Mouse (Mus musculus): ENCODE data around the gene Amdhd1. TPM values are rescaled to one million over a fixed set of nuclear protein-coding genes. Genes with fewer than 3 reads are reported as not detected.

Gene Amdhd1
- 0.12 TPM in 1 of 2 replicates, not detected in the other for polyA plus RNA-seq (2014; fragmentation: Nextera tagmentation; extraction: Ambion mirVana)

- peak; percentile 87 for DNase-seq (ENCODE audit: low spot score)
- 0 out of 2 replicates have a peak, but pooled peaks cover 5% of the 10 kb centered on the region for H3K27me3 ChIP-seq (ENCODE audit: control insufficient read depth, insufficient read depth, low read length)
- 6% methylated on average over 35 of the region's 35 CpGs for WGBS
- H3K4me1 ChIP-seq (ENCODE audit: control insufficient read depth, insufficient read depth, low read length): no peaks in the 10 kb centered on the region
- no peak within 1 kb of the TSS for H3K27ac ChIP-seq (ENCODE audit: low read depth, low read length)
- H3K9me3 ChIP-seq (ENCODE audit: control insufficient read depth, low read length): no peaks in the 10 kb centered on the region
- H3K4me3 ChIP-seq (ENCODE audit: low read depth, low read length): peak within 1 kb of the TSS; percentile 29
- H3K4me2 ChIP-seq (ENCODE audit: low read depth): peak within 1 kb of the TSS; percentile 67
- ATAC-seq (ENCODE audit: insufficient read depth, low FRiP score, low TSS enrichment): peak; percentile 96
- no peaks in the 10 kb centered on the region for H3K36me3 ChIP-seq (ENCODE audit: control insufficient read depth, insufficient read depth, low read length)
- peak within 1 kb of the TSS; percentile 18; the same call in 1 of the 2 replicates for H3K9ac ChIP-seq (ENCODE audit: low read length)
Measured at GRCm38 (mm10) chr10:93539775-93540430, at the start of gene Amdhd1. Amdhd1 (minus strand) TSS chr10:93540033.

- ATAC-seq (ENCODE audit: insufficient read depth, low FRiP score, low TSS enrichment) (peak; percentile 89), DNase-seq (ENCODE audit: low spot score) (peak; percentile 96)
- under 1% methylated on average over 63 of the region's 63 CpGs for WGBS
- Histone ChIP-seq H3K27me3 (ENCODE audit: control insufficient read depth, insufficient read depth, low read length) (no peaks in the 10 kb centered on the region), H3K4me2 (ENCODE audit: low read depth) (peak within 1 kb of the TSS; percentile 89), H3K27ac (ENCODE audit: low read depth, low read length) (peak within 1 kb of the TSS; percentile 74), H3K4me3 (ENCODE audit: low read depth, low read length) (peak within 1 kb of the TSS; percentile 68), H3K4me1 (ENCODE audit: control insufficient read depth, insufficient read depth, low read length) (peaks cover 11% of the 10 kb centered on the region; the same call in 1 of the 2 replicates), H3K9me3 (ENCODE audit: control insufficient read depth, low read length) (no peaks in the 10 kb centered on the region), H3K36me3 (ENCODE audit: control insufficient read depth, insufficient read depth, low read length) (no peaks in the 10 kb centered on the region), H3K9ac (ENCODE audit: low read length) (peak within 1 kb of the TSS; percentile 93)
Measured at GRCm38 (mm10) chr10:93589281-93589848, 49.5 kb upstream of the Amdhd1 start, which contains the start of gene Snrpf. Snrpf (minus strand) TSS chr10:93589706.

GRCm38 (mm10) chr10:93588796-93589195, 49.0 kb upstream of the Amdhd1 start:
- Histone ChIP-seq H3K27ac (ENCODE audit: low read depth, low read length) (peak overlapping the region; percentile 74), H3K4me3 (ENCODE audit: low read depth, low read length) (peak overlapping the region; percentile 68), H3K36me3 (ENCODE audit: control insufficient read depth, insufficient read depth, low read length) (no peaks in the 10 kb centered on the region), H3K4me2 (ENCODE audit: low read depth) (peak overlapping the region; percentile 89), H3K4me1 (ENCODE audit: control insufficient read depth, insufficient read depth, low read length) (peaks cover 11% of the 10 kb centered on the region; the same call in 1 of the 2 replicates), H3K27me3 (ENCODE audit: control insufficient read depth, insufficient read depth, low read length) (no peaks in the 10 kb centered on the region), H3K9ac (ENCODE audit: low read length) (peak overlapping the region; percentile 93), H3K9me3 (ENCODE audit: control insufficient read depth, low read length) (no peaks in the 10 kb centered on the region)
- 1% methylated on average over 11 of the region's 11 CpGs for WGBS
- ATAC-seq (ENCODE audit: insufficient read depth, low FRiP score, low TSS enrichment) (no peak), DNase-seq (ENCODE audit: low spot score) (no peak)

DNA sequence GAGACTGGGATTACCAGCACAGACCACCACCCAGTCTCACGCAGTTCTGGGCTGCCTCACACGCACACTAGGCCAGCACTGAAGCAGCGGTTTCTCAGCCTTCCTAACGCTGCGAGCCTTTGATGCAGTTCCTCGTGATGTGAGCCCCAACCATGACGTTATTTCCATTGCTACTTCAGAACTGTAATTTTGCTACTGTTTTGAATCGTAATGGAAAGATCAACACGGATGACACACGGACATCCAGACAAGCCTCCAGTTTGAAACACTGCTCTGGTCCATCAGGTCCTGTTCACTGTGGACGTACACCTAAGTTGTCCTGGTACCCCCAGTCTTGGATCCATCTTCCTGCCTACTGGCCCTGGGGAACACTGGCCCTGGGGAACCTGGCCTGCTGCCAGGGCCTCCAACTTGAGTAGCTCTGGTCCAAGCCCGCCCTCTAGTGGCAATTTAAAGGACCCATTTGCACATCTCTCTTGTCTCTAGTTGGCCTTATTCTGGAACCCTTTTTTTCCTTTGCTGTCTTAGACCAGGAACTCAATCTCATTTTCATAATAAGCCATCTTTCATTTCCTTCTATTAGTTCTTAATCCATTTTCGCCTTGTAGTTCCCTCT, 37.5 kb upstream of the Amdhd1 start:
- H3K36me3 ChIP-seq (ENCODE audit: control insufficient read depth, insufficient read depth, low read length): no peaks in the 10 kb centered on the region
- H3K4me1 ChIP-seq (ENCODE audit: control insufficient read depth, insufficient read depth, low read length): no peaks in the 10 kb centered on the region
- WGBS: 76% methylated on average over 13 of the region's 13 CpGs
- no peak overlapping the region for H3K9ac ChIP-seq (ENCODE audit: low read length)
- no peaks in the 10 kb centered on the region for H3K27me3 ChIP-seq (ENCODE audit: control insufficient read depth, insufficient read depth, low read length)
- DNase-seq (ENCODE audit: low spot score) (peak; percentile 75), ATAC-seq (ENCODE audit: insufficient read depth, low FRiP score, low TSS enrichment) (0 out of 2 replicates have a peak, but pooled peaks have one; percentile 41)
- H3K9me3 ChIP-seq (ENCODE audit: control insufficient read depth, low read length): no peaks in the 10 kb centered on the region
- no peak overlapping the region for H3K4me2 ChIP-seq (ENCODE audit: low read depth)
- no peak overlapping the region for H3K27ac ChIP-seq (ENCODE audit: low read depth, low read length)
- no peak overlapping the region for H3K4me3 ChIP-seq (ENCODE audit: low read depth, low read length)

DNA sequence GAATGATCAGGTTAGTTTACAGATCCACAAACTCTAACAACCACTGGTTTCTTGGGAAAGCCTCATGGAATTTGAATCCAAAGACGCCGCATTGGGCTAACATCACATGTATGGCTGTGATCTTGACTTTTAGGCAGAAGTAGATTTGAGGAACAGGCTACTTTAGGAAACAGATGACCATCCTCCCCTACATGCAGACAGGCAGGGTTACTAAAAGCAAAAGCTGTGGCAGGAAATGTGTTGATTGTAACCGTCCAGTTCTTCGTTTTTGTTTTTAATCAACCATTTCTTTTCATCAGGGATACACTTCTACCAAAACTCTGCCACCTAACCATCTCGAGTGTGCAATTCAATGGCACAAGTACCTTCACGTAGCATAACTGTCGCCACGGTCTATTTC, 36.1 kb upstream of the Amdhd1 start:
- DNase-seq (ENCODE audit: low spot score) (no peak), ATAC-seq (ENCODE audit: insufficient read depth, low FRiP score, low TSS enrichment) (no peak)
- no peak overlapping the region for H3K4me2 ChIP-seq (ENCODE audit: low read depth)
- H3K9me3 ChIP-seq (ENCODE audit: control insufficient read depth, low read length): no peaks in the 10 kb centered on the region
- no peaks in the 10 kb centered on the region for H3K36me3 ChIP-seq (ENCODE audit: control insufficient read depth, insufficient read depth, low read length)
- WGBS: 91% methylated on average over 8 of the region's 8 CpGs
- no peak overlapping the region for H3K9ac ChIP-seq (ENCODE audit: low read length)
- no peak overlapping the region for H3K4me3 ChIP-seq (ENCODE audit: low read depth, low read length)
- H3K4me1 ChIP-seq (ENCODE audit: control insufficient read depth, insufficient read depth, low read length): no peaks in the 10 kb centered on the region
- H3K27ac ChIP-seq (ENCODE audit: low read depth, low read length): no peak overlapping the region
- no peaks in the 10 kb centered on the region for H3K27me3 ChIP-seq (ENCODE audit: control insufficient read depth, insufficient read depth, low read length)

DNA sequence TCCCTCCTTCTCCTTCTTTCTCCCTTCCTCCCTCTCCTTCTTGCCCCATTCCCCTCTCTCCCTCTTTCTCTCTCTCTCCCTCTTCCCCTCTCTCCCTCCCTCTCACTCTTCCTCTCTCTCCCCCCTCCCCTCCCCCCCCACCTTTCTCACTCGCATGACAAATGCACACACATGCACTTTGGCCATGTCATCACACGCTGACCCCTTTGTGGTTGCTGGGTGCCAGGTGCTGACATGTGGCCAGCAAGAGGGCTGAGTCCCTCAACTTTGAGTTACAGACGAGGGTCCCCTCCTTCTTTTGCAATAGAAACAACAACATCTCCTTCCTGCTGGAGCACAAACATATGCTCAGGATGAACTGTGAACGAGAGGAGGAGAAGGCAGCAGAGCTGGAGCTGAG, 35.1 kb upstream of the Amdhd1 start:
- Histone ChIP-seq H3K27ac (ENCODE audit: low read depth, low read length) (no peak overlapping the region), H3K27me3 (ENCODE audit: control insufficient read depth, insufficient read depth, low read length) (no peaks in the 10 kb centered on the region), H3K4me2 (ENCODE audit: low read depth) (no peak overlapping the region), H3K9me3 (ENCODE audit: control insufficient read depth, low read length) (no peaks in the 10 kb centered on the region), H3K36me3 (ENCODE audit: control insufficient read depth, insufficient read depth, low read length) (no peaks in the 10 kb centered on the region), H3K4me1 (ENCODE audit: control insufficient read depth, insufficient read depth, low read length) (no peaks in the 10 kb centered on the region), H3K9ac (ENCODE audit: low read length) (no peak overlapping the region), H3K4me3 (ENCODE audit: low read depth, low read length) (no peak overlapping the region)
- WGBS: 64% methylated on average over 4 of the region's 4 CpGs
- DNase-seq (ENCODE audit: low spot score): no peak
- ATAC-seq (ENCODE audit: insufficient read depth, low FRiP score, low TSS enrichment): no peak

- Histone ChIP-seq H3K9ac (ENCODE audit: low read length) (no peak overlapping the region), H3K27ac (ENCODE audit: low read depth, low read length) (no peak overlapping the region), H3K9me3 (ENCODE audit: control insufficient read depth, low read length) (no peaks in the 10 kb centered on the region), H3K4me3 (ENCODE audit: low read depth, low read length) (no peak overlapping the region), H3K4me1 (ENCODE audit: control insufficient read depth, insufficient read depth, low read length) (no peaks in the 10 kb centered on the region), H3K36me3 (ENCODE audit: control insufficient read depth, insufficient read depth, low read length) (no peaks in the 10 kb centered on the region), H3K4me2 (ENCODE audit: low read depth) (no peak overlapping the region), H3K27me3 (ENCODE audit: control insufficient read depth, insufficient read depth, low read length) (no peaks in the 10 kb centered on the region)
- WGBS: 62% methylated on average over 2 of the region's 2 CpGs
- ATAC-seq (ENCODE audit: insufficient read depth, low FRiP score, low TSS enrichment) (no peak), DNase-seq (ENCODE audit: low spot score) (no peak)
Measured at GRCm38 (mm10) chr10:93572209-93572608, 32.4 kb upstream of the Amdhd1 start.

GRCm38 (mm10) chr10:93568671-93569070, 28.8 kb upstream of the Amdhd1 start:
- H3K4me3 ChIP-seq (ENCODE audit: low read depth, low read length): no peak overlapping the region
- ATAC-seq (ENCODE audit: insufficient read depth, low FRiP score, low TSS enrichment) (no peak), DNase-seq (ENCODE audit: low spot score) (no peak)
- no peaks in the 10 kb centered on the region for H3K4me1 ChIP-seq (ENCODE audit: control insufficient read depth, insufficient read depth, low read length)
- no peak overlapping the region for H3K4me2 ChIP-seq (ENCODE audit: low read depth)
- H3K27me3 ChIP-seq (ENCODE audit: control insufficient read depth, insufficient read depth, low read length): no peaks in the 10 kb centered on the region
- H3K9ac ChIP-seq (ENCODE audit: low read length): no peak overlapping the region
- H3K9me3 ChIP-seq (ENCODE audit: control insufficient read depth, low read length): no peaks in the 10 kb centered on the region
- no peaks in the 10 kb centered on the region for H3K36me3 ChIP-seq (ENCODE audit: control insufficient read depth, insufficient read depth, low read length)
- no peak overlapping the region for H3K27ac ChIP-seq (ENCODE audit: low read depth, low read length)
- 89% methylated on average over 6 of the region's 6 CpGs for WGBS

Measured in neural tube, embryonic 11.5 days (tissue).